Mouse (Mus musculus) olfactory bulb, adult 2 months (tissue): ENCODE results near the gene Ttll2.
"Not testable (repeated sequence)": the region's sequence is repeated elsewhere in the genome, so short reads cannot be mapped to it uniquely, and the experiment has no call there.

Experiments
- CTCF ChIP-seq: fragments of 200-500 bp; IDR thresholded peaks from 2 replicates; pipeline ENCODE4 v1.5.1; 2012; ENCODE audit warnings: low read depth, mild to moderate bottlenecking, low read length, moderate library complexity; ENCODE audit not compliant: insufficient read depth
- POLR2A ChIP-seq: fragments of 200-500 bp; IDR thresholded peaks from 2 replicates; pipeline ENCODE4 v1.6.1; 2012; ENCODE audit warnings: mild to moderate bottlenecking, low read depth, low read length, moderate library complexity; ENCODE audit not compliant: insufficient read depth

GRCm38 (mm10) chr17:7306278-7307196, 46.0 kb downstream of the Ttll2 start:
- TF ChIP-seq CTCF, POLR2A: not testable (repeated sequence)
